Mouse (Mus musculus): ENCODE results near the gene Scamp2. TPM values are rescaled to one million over a fixed set of nuclear protein-coding genes. Genes with fewer than 3 reads are reported as not detected.

Scamp2 gene
- total RNA-seq, 1 experiment from 2014 or later, result 15.3 TPM

- peak; percentile 39 to 56 for ATAC-seq (replicated peaks in 1 of 2; ENCODE audit: insufficient read depth in 1 of 2, low FRiP score in 2 of 2, low TSS enrichment in 1 of 2, low read depth in 1 of 2, poor library complexity in 2 of 2, severe bottlenecking in 2 of 2)
Measured at GRCm38 (mm10) chr9:57637741-57638322, 77.1 kb downstream of the Scamp2 start.

Other genes with a start within 250 kb of the Scamp2 start
- gene Ppcdc, start 120.8 kb upstream of the Scamp2 start, total RNA-seq (2017), result 29.9 and 37.0 TPM in 2 replicates
- 0.10 TPM in 1 of 2 replicates, not detected in the other for gene Scamp5, start 92.9 kb upstream of the Scamp2 start, total RNA-seq (2017)
- gene Rpp25, start 56.9 kb upstream of the Scamp2 start, total RNA-seq (2017), result not detected in 2 replicates
- 54.6 and 80.4 TPM in 2 replicates for gene Cox5a, start 39.7 kb upstream of the Scamp2 start, total RNA-seq (2017)
- gene Fam219b, start 23.4 kb upstream of the Scamp2 start, total RNA-seq (2017), result 16.7 and 18.6 TPM in 2 replicates
- gene Mpi, start 8.2 kb upstream of the Scamp2 start, total RNA-seq (2017), result 9.9 and 11.2 TPM in 2 replicates
- 2.8 and 5.0 TPM in 2 replicates for gene Ulk3, start 28.5 kb downstream of the Scamp2 start, total RNA-seq (2017)
- 0.15 TPM in 1 of 2 replicates, not detected in the other for gene Cplx3, start 45.3 kb downstream of the Scamp2 start, total RNA-seq (2017)
- not detected in 2 replicates for gene Lman1l, start 59.8 kb downstream of the Scamp2 start, total RNA-seq (2017)
- gene Csk, start 92.7 kb downstream of the Scamp2 start, total RNA-seq (2017), result 166 and 212 TPM in 2 replicates
- gene Cyp1a2, start 122.8 kb downstream of the Scamp2 start, total RNA-seq (2017), result not detected in 2 replicates
- not detected in 2 replicates for gene Cyp1a1, start 127.0 kb downstream of the Scamp2 start, total RNA-seq (2017)
- 5.4 and 8.0 TPM in 2 replicates for gene Edc3, start 147.6 kb downstream of the Scamp2 start, total RNA-seq (2017)
- gene Clk3, start 204.9 kb downstream of the Scamp2 start, total RNA-seq (2017), result 73.3 and 89.1 TPM in 2 replicates

All from hematopoietic stem cell, adult 5-6 weeks (primary cell).